Mouse (Mus musculus) midbrain, embryonic 14.5 days (tissue): Measurements from ENCODE around the gene Ubr7. TPM values are rescaled to one million over a fixed set of nuclear protein-coding genes. Genes with fewer than 3 reads are reported as not detected.

ENCODE experiments used
- ATAC-seq: fragments of 200-750 bp; cut with Nextera tagmentation; 2 replicates; pipeline ENCODE4 v1.8.0; 2017; ENCODE audit warnings: moderate number of reproducible peaks, moderate library complexity; ENCODE audit not compliant: low FRiP score, low TSS enrichment
- DNase-seq: peaks from one replicate; pipeline ENCODE4 v3.0.0-alpha.2; 2015
- H3K27ac ChIP-seq: fragments of 300-500 bp; sonication (generic); replicated peaks from 2 replicates; pipeline ENCODE4 v1.5.1; 2014; ENCODE audit warnings: mild to moderate bottlenecking, low read depth, low read length, moderate library complexity
- H3K27me3 ChIP-seq: fragments of 300-500 bp; sonication (generic); 2 replicates; pipeline ENCODE4 v1.6.1; 2014; ENCODE audit warnings: low read length, control low read depth, mixed read lengths; ENCODE audit not compliant: control insufficient read depth, insufficient read depth
- H3K36me3 ChIP-seq: fragments of 300-500 bp; sonication (generic); 2 replicates; pipeline ENCODE4 v1.6.1; 2014; ENCODE audit warnings: low read length, control low read depth; ENCODE audit not compliant: control insufficient read depth, insufficient read depth
- H3K4me1 ChIP-seq: fragments of 300-500 bp; sonication (generic); 2 replicates; pipeline ENCODE4 v1.6.1; 2014; ENCODE audit warnings: mild to moderate bottlenecking, antibody characterized with exemption, low read length, control low read depth; ENCODE audit not compliant: control insufficient read depth, insufficient read depth
- H3K4me2 ChIP-seq: fragments of 300-500 bp; sonication (generic); 2 replicates; pipeline ENCODE4 v1.6.1; 2014; ENCODE audit warnings: mild to moderate bottlenecking, low read length, moderate library complexity
- H3K4me3 ChIP-seq: fragments of 300-500 bp; sonication (generic); replicated peaks from 2 replicates; pipeline ENCODE4 v1.5.1; 2014; ENCODE audit warnings: low read depth, low read length
- H3K9ac ChIP-seq: fragments of 300-500 bp; sonication (generic); replicated peaks from 2 replicates; pipeline ENCODE4 v1.6.1; 2014; ENCODE audit warnings: mild to moderate bottlenecking, low read length, moderate library complexity
- H3K9me3 ChIP-seq: fragments of 300-500 bp; sonication (generic); 2 replicates; pipeline ENCODE4 v1.6.1; 2016; ENCODE audit warnings: low read length, control low read depth, mixed read lengths; ENCODE audit not compliant: control insufficient read depth
- WGBS: fragments of 180-500 bp; shearing (Covaris S2); extraction: QIAGEN DNeasy Blood & Tissue Kit; methylation state at CpG from one replicate; pipeline ENCODE4 v1.1.7; 2014; 5-methylcytosine and 5-hydroxymethylcytosine counted together
- polyA plus RNA-seq: library from polyadenylated mRNA; unstranded; fragments of >200 nt; fragmentation: Nextera tagmentation; extraction: Ambion mirVana; gene quantifications from 2 replicates; pipeline ENCODE4 v1.2.1, GENCODE M21; 2014

Gene Ubr7
- polyA plus RNA-seq, 1 experiment from 2014 or later = 47.1 TPM

GRCm38 (mm10) chr12:102722451-102722850, 35.3 kb upstream of the Ubr7 start:
- Histone ChIP-seq H3K4me2 (no peak overlapping the region), H3K27ac (no peak overlapping the region), H3K27me3 (no peaks in the 10 kb centered on the region), H3K9ac (no peak overlapping the region), H3K36me3 (no peaks in the 10 kb centered on the region), H3K9me3 (no peaks in the 10 kb centered on the region), H3K4me3 (no peak overlapping the region), H3K4me1 (no peaks in the 10 kb centered on the region)
- DNase-seq (no peak), ATAC-seq (no peak)
- WGBS = 60% methylated on average over 11 of the region's 11 CpGs

GRCm38 (mm10) chr12:102722966-102723365, 34.8 kb upstream of the Ubr7 start:
- Histone ChIP-seq H3K4me3 (no peak overlapping the region), H3K9ac (no peak overlapping the region), H3K27ac (no peak overlapping the region), H3K9me3 (no peaks in the 10 kb centered on the region), H3K36me3 (no peaks in the 10 kb centered on the region), H3K27me3 (no peaks in the 10 kb centered on the region), H3K4me2 (no peak overlapping the region), H3K4me1 (no peaks in the 10 kb centered on the region)
- DNase-seq (no peak), ATAC-seq (no peak)
- 66% methylated on average over 8 of the region's 8 CpGs for WGBS

GRCm38 (mm10) chr12:102723861-102724260, 33.9 kb upstream of the Ubr7 start:
- Histone ChIP-seq H3K4me3 (no peak overlapping the region), H3K4me1 (no peaks in the 10 kb centered on the region), H3K36me3 (no peaks in the 10 kb centered on the region), H3K27me3 (no peaks in the 10 kb centered on the region), H3K9ac (no peak overlapping the region), H3K4me2 (no peak overlapping the region), H3K9me3 (no peaks in the 10 kb centered on the region), H3K27ac (no peak overlapping the region)
- WGBS = 87% methylated on average over 6 of the region's 6 CpGs
- DNase-seq (no peak), ATAC-seq (no peak)

- Histone ChIP-seq H3K4me3 (no peak overlapping the region), H3K9me3 (no peaks in the 10 kb centered on the region), H3K27ac (no peak overlapping the region), H3K36me3 (no peaks in the 10 kb centered on the region), H3K4me1 (0 out of 2 replicates have a peak, but pooled peaks cover 3% of the 10 kb centered on the region), H3K27me3 (no peaks in the 10 kb centered on the region), H3K4me2 (no peak overlapping the region), H3K9ac (no peak overlapping the region)
- DNase-seq (no peak), ATAC-seq (no peak)
- WGBS = 92% methylated on average over 6 of the region's 6 CpGs
Measured at GRCm38 (mm10) chr12:102725146-102725545, 32.6 kb upstream of the Ubr7 start.

- no peak for ATAC-seq
- H3K4me1 ChIP-seq = peaks cover 6% of the 10 kb centered on the region
- H3K36me3 ChIP-seq = no peaks in the 10 kb centered on the region
- DNase-seq = no peak
- H3K9ac ChIP-seq = no peak overlapping the region
- H3K4me2 ChIP-seq = no peak overlapping the region
- 91% methylated on average over 7 of the region's 7 CpGs for WGBS
- H3K27ac ChIP-seq = no peak overlapping the region
- H3K9me3 ChIP-seq = no peaks in the 10 kb centered on the region
- no peak overlapping the region for H3K4me3 ChIP-seq
- H3K27me3 ChIP-seq = no peaks in the 10 kb centered on the region
Measured at GRCm38 (mm10) chr12:102725761-102726175, 32.0 kb upstream of the Ubr7 start.

- 33% methylated on average over 26 of the region's 26 CpGs for WGBS
- no peak overlapping the region; the same call in 1 of the 2 replicates for H3K9ac ChIP-seq
- H3K36me3 ChIP-seq = no peaks in the 10 kb centered on the region
- H3K9me3 ChIP-seq = no peaks in the 10 kb centered on the region
- peak overlapping the region; percentile 46 for H3K4me2 ChIP-seq
- no peaks in the 10 kb centered on the region for H3K27me3 ChIP-seq
- peak; percentile 95 for DNase-seq
- peaks cover 15% of the 10 kb centered on the region for H3K4me1 ChIP-seq
- H3K27ac ChIP-seq = peak overlapping the region; percentile 80
- ATAC-seq = peak; percentile 97
- peak overlapping the region; percentile 16 for H3K4me3 ChIP-seq
Measured at GRCm38 (mm10) chr12:102729855-102730797, 27.6 kb upstream of the Ubr7 start.

GRCm38 (mm10) chr12:102730798-102731619, 26.8 kb upstream of the Ubr7 start:
- 37% methylated on average over 16 of the region's 16 CpGs for WGBS
- Histone ChIP-seq H3K27ac (peak overlapping the region; percentile 80), H3K27me3 (no peaks in the 10 kb centered on the region), H3K36me3 (no peaks in the 10 kb centered on the region), H3K9me3 (no peaks in the 10 kb centered on the region), H3K4me1 (peaks cover 15% of the 10 kb centered on the region), H3K4me3 (peak overlapping the region; percentile 11; the same call in 1 of the 2 replicates), H3K4me2 (peak overlapping the region; percentile 46), H3K9ac (no peak overlapping the region)
- ATAC-seq (peak; percentile 53), DNase-seq (peak; percentile 25)

GRCm38 (mm10) chr12:102733381-102733780, 24.4 kb upstream of the Ubr7 start:
- Histone ChIP-seq H3K36me3 (no peaks in the 10 kb centered on the region), H3K9ac (no peak overlapping the region), H3K4me3 (no peak overlapping the region), H3K4me1 (peaks cover 15% of the 10 kb centered on the region), H3K27me3 (no peaks in the 10 kb centered on the region), H3K27ac (no peak overlapping the region), H3K9me3 (no peaks in the 10 kb centered on the region), H3K4me2 (no peak overlapping the region)
- WGBS = 13% methylated on average over 4 of the region's 5 CpGs
- no peak for ATAC-seq
- DNase-seq = peak; percentile 70
